Mouse (Mus musculus): ENCODE data around the gene Epo.

- peak; percentile 42; the same call in 1 of the 2 replicates for TF ChIP-seq CTCF (IDR thresholded peaks at IDR 0.05; ENCODE audit: control insufficient read depth, insufficient read depth, insufficient replicate concordance, low read depth, low read length)
- TF ChIP-seq POLR2A (IDR thresholded peaks at IDR 0.05; ENCODE audit: control insufficient read depth, low read depth, low read length): no peak
These were observed 14.6 kb downstream of the Epo start, which contains the start of gene Gigyf1 for GRCm38 (mm10) chr5:137518436-137518835.
